Mouse (Mus musculus): Measurements from ENCODE around the gene Klc3. TPM values are rescaled to one million over a fixed set of nuclear protein-coding genes. Genes with fewer than 3 reads are reported as not detected.

Klc3 gene
- polyA plus RNA-seq (2012; fragmentation: generic; extraction: Trizol): 1 to 10 TPM in 1 of 2 experiments, under 1 TPM in 1; 0.61 to 2.7 TPM

GRCm38 (mm10) chr7:19403731-19404296, at the start of gene Klc3:
Gene Klc3 (minus strand): TSS chr7:19404104.

GRCm38 (mm10) chr7:19404476-19404875, 572 bp upstream of the Klc3 start, which contains the start of gene Ckm:
Gene Ckm (plus strand): TSS chr7:19404776.

GRCm38 (mm10) chr7:19381377-19382165, 22.3 kb downstream of the Klc3 start, which contains the start of gene Ercc2:
Gene Ercc2 (plus strand): TSS chr7:19382010.

GRCm38 (mm10) chr7:19359299-19359891, 44.5 kb downstream of the Klc3 start, which contains the start of the genes Cd3eap and Ppp1r13l:
Gene Cd3eap (minus strand): TSS chr7:19359483.
Gene Ppp1r13l (plus strand): TSS chr7:19359749.

Other genes starting within 250 kb of the Klc3 start
- gene Gipr, start 238.0 kb downstream of the Klc3 start, polyA plus RNA-seq (2012; fragmentation: generic; extraction: Trizol): under 1 TPM; 0.02 to 0.15 TPM
- under 1 TPM in 1 of 2 experiments, not detected in 1; 0.02 TPM for gene Eml2, start 227.7 kb downstream of the Klc3 start, polyA plus RNA-seq (2012; fragmentation: generic; extraction: Trizol)
- gene Gpr4, start 191.6 kb downstream of the Klc3 start, polyA plus RNA-seq (2012; fragmentation: generic; extraction: Trizol): under 1 TPM; 0.05 to 0.14 TPM
- gene Opa3, start 175.8 kb downstream of the Klc3 start, polyA plus RNA-seq (2012; fragmentation: generic; extraction: Trizol): 10 to 100 TPM; 22.3 to 24.0 TPM
- 10 to 100 TPM; 30.1 to 39.1 TPM for gene Vasp, start 132.3 kb downstream of the Klc3 start, polyA plus RNA-seq (2012; fragmentation: generic; extraction: Trizol)
- not detected for gene Ppm1n, start 124.0 kb downstream of the Klc3 start, polyA plus RNA-seq (2012; fragmentation: generic; extraction: Trizol)
- 1 to 10 TPM in 1 of 2 experiments, under 1 TPM in 1; 0.91 to 1.1 TPM for gene Rtn2, start 121.5 kb downstream of the Klc3 start, polyA plus RNA-seq (2012; fragmentation: generic; extraction: Trizol)
- 1 to 10 TPM in 1 of 2 experiments, under 1 TPM in 1; 0.29 to 1.1 TPM for gene Fosb, start 94.1 kb downstream of the Klc3 start, polyA plus RNA-seq (2012; fragmentation: generic; extraction: Trizol)
- gene Ercc1, start 59.3 kb downstream of the Klc3 start, polyA plus RNA-seq (2012; fragmentation: generic; extraction: Trizol): 100 to 1,000 TPM in 1 of 2 experiments, 10 to 100 TPM in 1; 85.1 to 272 TPM
- 10 to 100 TPM in 1 of 2 experiments, 1 to 10 TPM in 1; 9.0 to 24.5 TPM for gene Cd3eap, start 44.6 kb downstream of the Klc3 start, polyA plus RNA-seq (2012; fragmentation: generic; extraction: Trizol)
- 1 to 10 TPM; 7.3 to 7.9 TPM for gene Ppp1r13l, start 44.4 kb downstream of the Klc3 start, polyA plus RNA-seq (2012; fragmentation: generic; extraction: Trizol)
- 10 to 100 TPM in 1 of 2 experiments, 1 to 10 TPM in 1; 6.7 to 12.5 TPM for gene Ercc2, start 22.1 kb downstream of the Klc3 start, polyA plus RNA-seq (2012; fragmentation: generic; extraction: Trizol)
- gene Ckm, start 672 bp upstream of the Klc3 start, polyA plus RNA-seq (2012; fragmentation: generic; extraction: Trizol): under 1 TPM in 1 of 2 experiments, not detected in 1; 0.05 TPM
- gene Mark4, start 54.7 kb upstream of the Klc3 start, polyA plus RNA-seq (2012; fragmentation: generic; extraction: Trizol): 10 to 100 TPM in 1 of 2 experiments, 1 to 10 TPM in 1; 7.2 to 16.0 TPM
- gene Exoc3l2, start 59.2 kb upstream of the Klc3 start, polyA plus RNA-seq (2012; fragmentation: generic; extraction: Trizol): under 1 TPM; 0.06 to 0.08 TPM
- 1 to 10 TPM; 2.8 to 7.6 TPM for gene Bloc1s3, start 104.3 kb upstream of the Klc3 start, polyA plus RNA-seq (2012; fragmentation: generic; extraction: Trizol)
- gene Trappc6a, start 104.3 kb upstream of the Klc3 start, polyA plus RNA-seq (2012; fragmentation: generic; extraction: Trizol): 100 to 1,000 TPM in 1 of 2 experiments, 10 to 100 TPM in 1; 46.3 to 112 TPM
- gene Nkpd1, start 113.7 kb upstream of the Klc3 start, polyA plus RNA-seq (2012; fragmentation: generic; extraction: Trizol): under 1 TPM; 0.01 to 0.32 TPM
- 10 to 100 TPM; 33.3 to 45.0 TPM for gene Ppp1r37, start 159.0 kb upstream of the Klc3 start, polyA plus RNA-seq (2012; fragmentation: generic; extraction: Trizol)
- under 1 TPM in 1 of 2 experiments, not detected in 1; 0.07 TPM for gene Zfp296, start 173.2 kb upstream of the Klc3 start, polyA plus RNA-seq (2012; fragmentation: generic; extraction: Trizol)
- 100 to 1,000 TPM; 127 to 141 TPM for gene Gemin7, start 173.5 kb upstream of the Klc3 start, polyA plus RNA-seq (2012; fragmentation: generic; extraction: Trizol)
- 10 to 100 TPM; 11.9 to 28.1 TPM for gene Clasrp, start 200.4 kb upstream of the Klc3 start, polyA plus RNA-seq (2012; fragmentation: generic; extraction: Trizol)
- 10 to 100 TPM; 11.9 to 33.1 TPM for gene Relb, start 225.3 kb upstream of the Klc3 start, polyA plus RNA-seq (2012; fragmentation: generic; extraction: Trizol)

All from C3H10T1/2 (cell line).